Mouse (Mus musculus) B cell, adult 2 months (primary cell): Measurements from ENCODE around the gene Fcer2a.

Source experiments
- DNase-seq, 2 experiments: peaks; one replicate each; pipeline ENCODE4 v3.0.0; 2022

The Fcer2a gene

DNA sequence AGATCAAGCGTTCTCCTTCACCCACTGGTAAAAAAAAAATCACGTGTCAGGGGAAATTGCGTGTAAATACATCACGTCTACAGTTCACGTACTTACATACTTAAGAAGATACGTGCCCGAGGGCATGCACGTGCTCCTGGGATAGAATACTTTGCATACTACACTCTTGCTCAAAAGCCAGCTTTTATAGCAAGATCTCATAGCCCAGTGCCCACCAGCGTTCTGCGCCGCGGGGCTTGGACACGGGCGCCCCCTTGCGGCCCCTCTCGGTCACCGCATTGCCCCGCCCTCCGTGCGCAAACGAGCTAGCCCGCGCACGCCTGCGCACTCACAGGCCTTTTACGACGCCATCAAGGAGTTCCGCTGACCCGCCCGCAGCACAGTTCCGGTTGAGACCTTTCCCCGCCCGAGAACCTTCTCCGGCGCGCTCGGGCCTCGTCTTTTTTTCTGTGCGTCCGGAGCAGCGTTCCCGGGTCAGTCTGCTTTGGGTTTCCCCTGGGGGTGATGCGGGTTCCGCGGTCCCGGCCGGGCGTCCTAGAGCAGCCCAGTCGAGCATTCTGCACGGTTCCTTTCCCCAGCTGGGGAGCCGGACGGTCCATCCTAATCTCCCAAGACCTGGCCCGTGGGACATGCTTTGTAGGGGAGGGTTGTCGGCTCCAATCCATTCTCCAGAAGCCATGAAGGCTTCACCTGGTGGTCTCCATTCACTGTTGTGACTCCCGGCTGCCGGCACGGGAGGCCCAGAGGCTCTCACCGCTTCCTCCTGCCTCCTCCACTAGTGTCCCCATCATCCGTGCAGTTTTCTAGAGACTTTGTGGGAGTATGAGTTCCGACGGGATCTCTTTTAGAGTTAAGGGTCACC lies 17.6 kb downstream of the Fcer2a start, which contains the start of gene Trappc5:
Trappc5 (plus strand) TSS at position 169 of the 862 bp plus-strand sequence.
- peak; percentile 98 for DNase-seq

DNA sequence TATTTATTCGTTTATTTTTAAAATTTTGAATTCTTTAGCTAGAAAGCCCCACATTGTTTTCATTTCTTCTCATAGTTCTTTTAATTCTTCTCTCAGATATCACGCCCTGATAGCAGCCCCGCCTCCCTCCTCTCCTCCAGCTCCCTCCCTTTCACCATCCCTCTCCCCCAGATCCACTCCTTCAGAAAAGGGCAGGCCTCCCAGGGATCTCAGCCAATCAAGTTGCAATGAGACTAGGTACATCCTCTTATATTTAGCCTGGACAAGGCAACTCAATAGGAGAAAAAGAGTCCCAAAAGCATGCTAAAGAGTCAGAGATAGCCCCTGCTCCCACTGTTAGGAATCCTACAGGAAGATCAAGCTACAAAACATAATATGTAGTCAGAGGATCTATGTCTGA lies 19.3 kb downstream of the Fcer2a start:
- no peak for DNase-seq

DNA sequence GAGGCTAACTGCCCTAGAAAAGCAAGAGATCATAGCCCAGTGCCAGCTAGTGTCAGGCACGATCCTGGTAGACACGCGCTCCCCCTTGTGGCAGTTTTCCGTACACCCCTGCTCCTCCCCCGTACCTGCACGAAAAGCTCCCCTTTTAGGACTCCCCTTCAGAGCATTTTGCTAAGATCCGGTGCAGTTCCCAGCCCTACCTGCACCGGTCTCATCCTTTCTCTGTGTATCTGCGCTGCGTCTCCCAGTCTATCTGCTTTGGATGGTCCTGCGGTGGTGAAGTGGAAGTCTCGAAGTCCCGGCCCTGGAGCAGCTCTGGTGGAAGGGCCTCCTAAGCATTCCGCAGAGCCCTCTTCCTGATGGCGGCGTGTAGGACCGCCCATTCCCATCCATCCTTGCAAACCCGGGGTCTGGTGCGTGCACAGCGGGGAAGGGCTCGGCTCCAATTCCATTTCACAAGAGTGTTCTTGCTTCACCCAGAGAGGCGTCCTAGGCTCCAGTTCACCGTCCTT lies 21.9 kb downstream of the Fcer2a start, which contains the start of gene Fcor:
Fcor (minus strand) TSS at position 383 of the 512 bp plus-strand sequence.
- peak; percentile 92 to 94 for DNase-seq

DNA sequence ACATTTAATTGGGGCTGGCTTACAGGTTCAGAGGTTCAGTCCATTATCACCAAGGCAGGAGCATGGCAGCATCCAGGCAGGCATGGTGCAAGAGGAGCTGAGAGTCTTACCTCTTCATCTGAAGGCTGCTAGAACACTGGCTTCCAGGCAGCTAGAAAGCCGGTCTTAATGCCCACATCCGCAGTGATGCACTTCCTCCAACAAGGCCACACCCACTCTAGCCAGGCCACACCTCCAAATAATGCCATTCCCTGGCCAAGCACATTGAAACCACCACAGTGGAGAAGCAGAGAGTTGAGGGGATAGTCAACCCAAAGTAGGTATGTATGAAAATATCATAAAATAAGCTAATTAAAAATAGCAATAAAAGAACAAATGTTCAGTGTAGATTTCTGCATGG lies 23.6 kb downstream of the Fcer2a start:
- peak; percentile 64 to 65 for DNase-seq

DNA sequence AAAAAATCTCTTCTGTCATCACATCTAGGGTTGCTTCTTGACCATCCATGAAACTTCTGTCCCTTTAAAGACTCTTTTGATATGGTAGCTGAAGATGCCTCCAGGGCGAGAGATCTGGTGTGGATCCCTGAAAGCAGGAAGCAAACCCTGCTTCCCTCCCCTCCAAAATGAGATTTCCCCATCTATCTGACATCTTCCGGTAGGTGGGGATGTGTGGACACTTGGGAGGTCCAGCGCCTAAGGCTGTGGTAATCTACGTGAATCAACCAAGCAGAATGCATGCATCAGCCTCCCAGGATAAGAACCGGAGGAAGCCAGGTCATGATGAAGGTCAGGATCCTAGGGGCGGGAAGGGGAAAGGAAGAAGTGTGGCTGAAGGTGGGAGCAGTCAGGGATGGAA lies 28.5 kb downstream of the Fcer2a start, which contains the start of gene Mcemp1:
Mcemp1 (plus strand) TSS at position 248 of the 400 bp plus-strand sequence.
- DNase-seq, result no peak

DNA sequence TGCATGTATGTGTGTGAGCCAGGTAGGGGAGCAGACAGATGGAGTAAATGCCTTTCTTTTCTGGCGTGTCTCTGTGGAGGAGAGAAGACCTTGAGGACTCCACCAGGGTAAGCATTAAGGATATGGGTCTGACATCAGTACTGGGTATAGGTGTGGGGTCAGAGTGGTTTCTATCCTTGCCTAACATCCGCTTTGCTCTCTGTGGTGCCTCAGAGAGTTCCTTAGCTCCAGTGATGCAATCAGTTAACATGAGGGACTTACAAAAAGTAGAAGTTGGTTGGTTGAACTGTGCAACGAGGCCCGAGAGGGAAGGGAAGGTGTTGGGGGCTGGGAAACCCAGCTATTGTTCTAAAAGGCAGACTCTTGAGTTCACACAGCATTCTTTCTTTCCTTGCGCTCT lies 29.6 kb downstream of the Fcer2a start:
- DNase-seq, result no peak

DNA sequence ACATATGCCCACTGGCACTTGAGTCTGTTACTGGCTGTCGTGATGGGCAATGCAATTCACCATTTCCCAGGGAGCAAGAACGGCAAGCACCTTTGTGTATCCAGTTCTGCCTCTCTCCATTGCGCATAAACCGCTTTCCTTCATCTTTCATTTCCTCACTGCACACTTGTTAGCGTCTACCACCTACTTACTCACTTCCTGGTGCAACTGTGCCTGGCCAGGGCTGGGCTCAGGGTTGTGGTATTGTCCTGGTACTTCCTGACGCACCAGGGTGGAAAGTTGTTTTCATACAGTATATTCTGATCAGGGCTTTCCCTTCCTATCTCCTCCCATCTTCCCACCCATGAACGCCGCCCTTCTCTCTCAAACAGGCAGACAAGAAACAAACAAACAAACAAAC lies 33.1 kb downstream of the Fcer2a start:
- DNase-seq, result no peak

DNA sequence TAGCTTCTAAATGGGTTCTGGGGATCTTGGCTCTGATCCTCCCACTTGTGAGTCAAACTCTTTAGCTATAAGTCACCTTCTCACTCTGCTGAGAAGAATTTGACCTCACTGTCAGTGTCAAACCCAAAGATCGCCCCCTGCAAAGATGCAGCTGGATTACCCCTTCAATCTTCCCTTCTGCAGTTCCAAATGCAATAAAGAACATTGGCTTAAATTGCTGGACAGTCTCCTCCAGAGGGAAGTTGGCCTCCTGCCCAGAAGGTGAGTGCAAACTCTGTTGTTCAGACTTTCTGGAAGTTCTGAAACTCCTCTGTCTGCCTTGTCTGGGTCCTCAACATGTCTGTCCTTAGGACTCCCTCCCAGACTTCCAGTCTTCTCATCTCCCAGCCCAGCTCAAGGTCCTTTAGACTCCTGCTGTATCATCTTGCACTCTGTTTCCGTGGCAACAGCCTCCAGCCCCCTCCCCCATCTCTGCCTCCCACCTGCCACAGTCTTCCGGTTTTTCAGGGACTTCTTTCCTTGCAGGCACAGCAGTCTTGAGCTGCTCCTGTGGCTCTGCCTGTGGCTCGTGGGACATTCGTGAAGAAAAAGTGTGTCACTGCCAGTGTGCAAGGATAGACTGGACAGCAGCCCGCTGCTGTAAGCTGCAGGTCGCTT lies 37.1 kb downstream of the Fcer2a start:
- DNase-seq, result no peak

DNA sequence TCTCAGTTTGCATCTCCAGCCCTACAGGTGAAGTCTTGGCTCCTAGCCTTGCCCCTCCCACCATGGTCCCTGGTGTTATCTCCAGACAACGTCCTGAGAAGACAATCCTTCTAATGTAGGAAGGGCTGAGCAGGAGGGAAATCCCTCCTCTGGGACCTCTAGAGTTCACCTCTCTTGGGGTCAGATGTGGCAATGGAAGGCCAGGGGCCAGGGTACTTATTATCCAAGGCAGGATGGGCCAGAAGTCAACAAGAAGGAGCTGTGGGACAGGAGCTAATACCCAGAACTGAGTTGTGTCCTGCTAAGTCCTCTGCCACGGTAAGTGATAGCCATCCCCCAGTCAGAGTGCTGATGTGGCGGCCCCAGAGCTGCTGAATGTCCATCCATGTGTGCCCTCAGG lies 38.4 kb downstream of the Fcer2a start, which contains the start of gene Retn:
Retn (plus strand) TSS at position 245 of the 400 bp plus-strand sequence.
- no peak for DNase-seq

DNA sequence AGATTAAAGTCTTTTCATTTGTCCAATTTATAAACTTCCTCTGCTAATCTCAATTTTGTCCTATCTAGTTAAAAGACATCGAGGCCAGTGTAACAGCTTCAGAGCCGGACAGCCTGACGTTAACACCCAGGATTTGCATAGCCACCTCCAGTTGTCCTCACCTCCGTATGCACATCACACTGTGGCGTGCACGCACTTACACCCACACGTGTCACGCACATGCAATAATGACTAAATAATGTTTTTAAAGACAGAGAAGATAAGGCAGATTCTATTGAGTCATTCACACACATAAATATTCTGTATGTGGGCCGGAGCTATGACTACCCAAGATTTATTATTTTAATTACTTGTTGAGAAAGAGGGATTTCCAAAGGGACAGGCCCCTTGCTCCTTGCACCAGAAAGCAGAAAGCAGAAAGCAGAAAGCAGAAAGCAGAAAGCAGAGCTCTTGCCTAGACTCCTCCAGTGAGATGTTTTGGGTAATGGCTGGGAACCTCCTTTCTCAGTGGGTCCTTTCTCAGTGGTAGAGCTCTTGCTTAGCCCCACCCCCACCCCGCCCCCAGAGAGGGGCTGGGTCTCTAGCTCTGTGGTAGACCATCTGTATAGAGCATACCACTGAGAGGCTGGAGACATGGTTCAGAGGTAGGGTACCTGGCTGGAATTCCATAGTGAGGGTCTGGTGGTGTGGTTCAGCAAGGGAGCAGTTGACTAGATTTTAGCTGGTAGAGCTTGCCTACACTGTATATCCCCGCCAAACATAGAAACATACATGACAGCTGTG lies 39.1 kb downstream of the Fcer2a start:
- no peak for DNase-seq

DNA sequence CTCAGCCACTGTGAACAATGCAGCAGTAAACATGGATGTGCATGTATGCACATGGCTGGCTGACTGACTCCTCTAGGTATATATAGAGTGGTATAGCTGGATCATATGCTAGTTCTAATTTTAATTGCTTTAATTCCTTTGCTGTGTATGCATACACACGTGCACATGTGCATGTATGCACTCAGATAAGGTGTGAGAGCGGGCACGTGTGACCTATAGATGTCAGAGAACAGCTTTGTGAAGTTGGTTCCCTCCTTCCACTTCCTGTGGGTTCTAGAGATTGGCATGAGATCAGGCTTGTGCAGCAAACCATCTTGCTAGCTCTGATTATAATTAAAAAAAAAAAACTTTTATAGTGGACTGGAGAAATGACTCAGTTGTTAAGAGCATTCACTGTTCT lies 41.1 kb downstream of the Fcer2a start:
- DNase-seq, result no peak

DNA sequence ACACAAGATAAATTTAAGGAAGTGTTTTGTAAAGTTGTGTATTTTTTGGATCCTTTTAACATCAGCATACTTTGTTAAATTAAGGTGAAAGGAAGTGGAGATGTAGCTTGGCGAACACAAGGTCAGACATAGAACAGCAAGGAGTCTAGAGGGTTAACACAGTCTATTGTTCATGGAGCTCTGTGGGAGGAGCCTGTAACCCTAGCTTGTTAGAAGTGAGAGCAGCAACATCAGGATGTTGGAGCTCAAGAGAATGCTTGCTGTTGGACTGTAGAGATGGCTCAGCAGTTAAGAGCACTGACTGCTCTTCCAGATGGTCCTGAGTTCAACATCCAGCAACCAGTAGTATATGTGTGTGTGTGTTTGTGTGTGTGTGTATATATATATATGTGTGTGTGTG lies 45.0 kb downstream of the Fcer2a start:
- no peak for DNase-seq

DNA sequence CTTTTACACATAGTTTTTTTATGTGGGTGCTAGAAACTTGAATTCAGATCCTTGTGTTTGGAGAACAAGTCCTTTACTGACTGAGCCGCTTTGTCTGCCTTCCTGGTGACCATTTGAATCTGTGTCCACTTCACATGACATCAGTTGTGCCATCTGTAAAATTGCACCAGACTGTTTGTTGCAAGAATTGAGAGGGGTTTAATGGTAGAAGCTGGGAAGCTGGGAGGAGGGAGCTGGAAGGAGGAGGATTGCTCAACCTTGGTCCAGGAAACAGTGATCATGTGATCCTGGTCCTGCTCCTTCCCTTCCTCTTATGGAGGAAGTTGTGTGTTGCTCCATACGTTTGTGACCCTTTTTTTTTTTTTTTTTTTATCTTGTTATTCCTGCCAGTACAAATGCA lies 45.7 kb downstream of the Fcer2a start:
- DNase-seq, result no peak

DNA sequence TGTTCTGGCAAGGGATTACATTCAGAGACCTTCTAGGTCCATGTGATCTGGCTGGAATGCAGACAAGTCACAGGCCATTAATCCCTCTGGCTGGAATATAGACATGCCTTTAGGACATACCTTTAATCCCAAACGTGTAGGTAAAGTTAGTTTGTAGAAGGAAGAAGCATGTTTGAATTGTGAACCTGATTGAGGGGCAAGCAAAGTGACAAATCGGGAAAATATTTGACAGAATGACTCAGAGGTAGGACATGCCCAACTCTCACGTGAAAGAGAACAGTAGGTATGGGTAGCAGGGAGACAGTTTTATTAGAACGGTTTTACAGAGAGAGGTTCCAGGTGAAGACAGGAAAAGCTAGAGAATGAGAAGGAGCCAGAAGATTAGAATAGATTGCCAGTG lies 46.4 kb downstream of the Fcer2a start:
- DNase-seq, result no peak

DNA sequence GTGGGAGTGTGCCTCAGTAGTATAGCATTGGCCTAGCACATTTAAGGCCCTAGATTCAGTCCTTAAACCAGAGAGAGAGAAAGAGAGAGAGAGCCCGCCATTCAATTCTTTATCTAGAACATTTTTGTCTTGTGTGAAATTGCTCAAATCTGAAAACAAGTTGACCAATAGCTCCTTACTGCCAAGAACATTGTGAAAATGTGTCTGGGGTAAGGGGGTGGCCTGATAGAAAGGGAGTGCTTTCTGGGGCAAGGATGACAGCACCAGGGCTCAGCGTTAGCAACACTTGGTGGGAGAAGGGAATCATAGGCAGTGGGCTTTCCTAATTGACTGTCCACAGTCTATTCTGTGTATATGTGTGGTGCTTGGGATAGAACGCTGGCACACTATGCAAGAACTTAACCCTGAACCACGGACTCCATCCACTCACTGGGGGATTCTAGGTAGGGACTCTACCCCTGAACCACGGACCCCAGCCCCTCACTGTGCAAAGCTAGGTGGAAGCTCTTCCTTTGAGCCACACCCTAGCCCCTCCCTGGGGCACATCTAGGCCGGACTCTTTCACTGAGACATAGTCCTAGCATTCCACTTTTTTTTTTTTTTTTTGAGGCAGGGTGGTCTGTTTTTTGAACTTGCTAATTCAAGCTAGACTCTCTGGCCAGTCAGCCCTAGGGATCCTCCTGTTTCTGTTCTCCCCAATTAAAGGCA lies 47.0 kb downstream of the Fcer2a start:
- no peak for DNase-seq

DNA sequence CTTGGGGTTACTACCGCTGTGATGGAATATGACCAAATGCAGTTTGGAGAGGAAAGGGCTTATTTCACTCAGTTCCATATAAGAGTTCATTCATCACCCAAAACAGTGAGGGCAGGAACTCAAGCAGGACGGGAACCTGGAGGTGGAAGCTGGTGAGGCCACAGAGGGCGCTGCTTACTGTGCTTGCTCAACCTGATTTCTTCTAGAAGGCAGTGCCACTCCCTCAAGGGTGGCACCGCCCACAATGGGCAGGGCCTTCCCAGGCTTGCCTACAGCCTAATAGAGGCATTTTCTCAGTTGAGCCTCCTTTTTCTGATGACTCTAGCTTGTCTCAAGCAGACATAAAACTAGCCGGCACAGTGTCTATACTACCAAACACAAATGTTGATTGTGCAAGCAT lies 48.2 kb downstream of the Fcer2a start:
- DNase-seq, result peak; percentile 76 to 78
